Mouse (Mus musculus) limb, embryonic 14.5 days (tissue): Measurements from ENCODE around the gene Zfp865. TPM values are rescaled to one million over a fixed set of nuclear protein-coding genes. Genes with fewer than 3 reads are reported as not detected.

Experiments used
- ATAC-seq: fragments of 200-750 bp; cut with Nextera tagmentation; 2 replicates; pipeline ENCODE4 v1.8.0; 2017; ENCODE audit warnings: low read depth, moderate number of reproducible peaks, moderate TSS enrichment; ENCODE audit not compliant: low FRiP score
- DNase-seq: peaks from one replicate; pipeline ENCODE4 v3.0.0-alpha.2; 2015; ENCODE audit warnings: low spot score
- H3K27ac ChIP-seq: fragments of 300-500 bp; sonication (generic); replicated peaks from 2 replicates; pipeline ENCODE4 v1.5.1; 2014; ENCODE audit warnings: low read depth, mild to moderate bottlenecking, low read length, moderate library complexity, mixed read lengths
- H3K27me3 ChIP-seq: fragments of 300-500 bp; sonication (generic); 2 replicates; pipeline ENCODE4 v1.6.1; 2014; ENCODE audit warnings: low read length, mixed read lengths; ENCODE audit not compliant: control insufficient read depth, insufficient read depth
- H3K36me3 ChIP-seq: fragments of 300-500 bp; sonication (generic); 2 replicates; pipeline ENCODE4 v1.6.1; 2014; ENCODE audit warnings: mild to moderate bottlenecking, low read length, moderate library complexity, mixed read lengths; ENCODE audit not compliant: control insufficient read depth, insufficient read depth
- H3K4me1 ChIP-seq: fragments of 300-500 bp; sonication (generic); 2 replicates; pipeline ENCODE4 v1.6.1; 2014; ENCODE audit warnings: antibody characterized with exemption, low read length, mixed read lengths; ENCODE audit not compliant: control insufficient read depth, insufficient read depth
- H3K4me2 ChIP-seq: fragments of 300-500 bp; sonication (generic); replicated peaks from 2 replicates; pipeline ENCODE4 v1.6.1; 2014; ENCODE audit warnings: low read depth, mild to moderate bottlenecking, low read length, moderate library complexity; ENCODE audit not compliant: severe bottlenecking
- H3K4me3 ChIP-seq: fragments of 300-500 bp; sonication (generic); replicated peaks from 2 replicates; pipeline ENCODE4 v1.5.1; 2014; ENCODE audit warnings: low read length
- H3K9ac ChIP-seq: fragments of 300-500 bp; sonication (generic); 2 replicates; pipeline ENCODE4 v1.6.1; 2014; ENCODE audit warnings: mild to moderate bottlenecking, low read depth, low read length, moderate library complexity; ENCODE audit not compliant: severe bottlenecking
- H3K9me3 ChIP-seq: fragments of 300-500 bp; sonication (generic); 2 replicates; pipeline ENCODE4 v1.6.1; 2016; ENCODE audit warnings: low read length; ENCODE audit not compliant: control insufficient read depth
- POLR2A ChIP-seq: fragments of 200-500 bp; IDR thresholded peaks from 2 replicates; pipeline ENCODE4 v1.8.0; 2012; ENCODE audit warnings: inconsistent platforms, mild to moderate bottlenecking, moderate library complexity, borderline replicate concordance; ENCODE audit not compliant: insufficient read depth, insufficient read length; ENCODE audit errors: extremely low read depth
- WGBS: fragments of 180-500 bp; shearing (Covaris S2); extraction: QIAGEN DNeasy Blood & Tissue Kit; methylation state at CpG from one replicate; pipeline ENCODE4 v1.1.7; 2014; 5-methylcytosine and 5-hydroxymethylcytosine counted together
- polyA plus RNA-seq, 2 experiments: library from polyadenylated mRNA; depleted of rRNA in 1 of 2; stranded (reverse) in 1 of 2; unstranded in 1 of 2; fragments of >200 nt; fragmentation: Nextera tagmentation in 1 of 2; extraction: Ambion mirVana in 1 of 2; gene quantifications; 2 replicates each; pipeline versions ENCODE4 v1.2.1 to v1.2.3; 2012 to 2014

The Zfp865 gene
- polyA plus RNA-seq, 2 experiments, result 6.6 to 53.2 TPM

DNA sequence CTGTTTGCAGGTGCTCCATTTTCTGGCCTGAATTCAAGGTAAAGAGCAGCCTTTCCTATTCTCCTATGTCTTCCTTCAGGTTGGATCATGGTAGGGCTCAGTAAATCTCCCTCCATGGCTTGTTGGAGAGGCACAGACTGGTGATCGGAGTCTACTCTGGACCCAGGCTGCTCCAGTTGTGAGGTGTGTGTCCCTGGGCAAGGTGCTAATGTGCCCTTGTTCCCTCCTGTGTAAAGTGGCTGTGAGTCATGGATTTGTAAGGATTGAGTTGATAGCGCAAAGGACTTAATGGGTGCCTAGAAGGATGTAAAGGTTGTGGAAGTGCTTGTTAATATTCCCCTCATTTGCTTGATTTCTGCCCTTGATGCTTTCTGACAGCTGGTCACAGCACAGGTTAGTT is 61.8 kb downstream of the Zfp865 start:
- ATAC-seq, result no peak
- no peaks in the 10 kb centered on the region for H3K9me3 ChIP-seq
- no peak overlapping the region for H3K4me3 ChIP-seq
- no peak overlapping the region for H3K27ac ChIP-seq
- H3K4me1 ChIP-seq, result peaks cover 10% of the 10 kb centered on the region; the same call in 1 of the 2 replicates
- H3K27me3 ChIP-seq, result no peaks in the 10 kb centered on the region
- peaks cover 52% of the 10 kb centered on the region for H3K36me3 ChIP-seq
- WGBS, result 96% methylated on average over 2 of the region's 2 CpGs
- H3K4me2 ChIP-seq, result no peak overlapping the region; the same call in 1 of the 2 replicates
- no peak for DNase-seq
- H3K9ac ChIP-seq, result no peak overlapping the region; the same call in 1 of the 2 replicates
- no peak for TF ChIP-seq POLR2A

GRCm38 (mm10) chr7:5083325-5084105 is 63.3 kb downstream of the Zfp865 start:
- H3K4me2 ChIP-seq, result no peak overlapping the region
- WGBS, result 90% methylated on average over 18 of the region's 18 CpGs
- no peak overlapping the region for H3K27ac ChIP-seq
- H3K4me1 ChIP-seq, result peaks cover 10% of the 10 kb centered on the region; the same call in 1 of the 2 replicates
- TF ChIP-seq POLR2A, result no peak
- DNase-seq (no peak), ATAC-seq (no peak)
- H3K9ac ChIP-seq, result no peak overlapping the region
- peaks cover 42% of the 10 kb centered on the region for H3K36me3 ChIP-seq
- no peak overlapping the region for H3K4me3 ChIP-seq
- H3K9me3 ChIP-seq, result no peaks in the 10 kb centered on the region
- no peaks in the 10 kb centered on the region for H3K27me3 ChIP-seq

DNA sequence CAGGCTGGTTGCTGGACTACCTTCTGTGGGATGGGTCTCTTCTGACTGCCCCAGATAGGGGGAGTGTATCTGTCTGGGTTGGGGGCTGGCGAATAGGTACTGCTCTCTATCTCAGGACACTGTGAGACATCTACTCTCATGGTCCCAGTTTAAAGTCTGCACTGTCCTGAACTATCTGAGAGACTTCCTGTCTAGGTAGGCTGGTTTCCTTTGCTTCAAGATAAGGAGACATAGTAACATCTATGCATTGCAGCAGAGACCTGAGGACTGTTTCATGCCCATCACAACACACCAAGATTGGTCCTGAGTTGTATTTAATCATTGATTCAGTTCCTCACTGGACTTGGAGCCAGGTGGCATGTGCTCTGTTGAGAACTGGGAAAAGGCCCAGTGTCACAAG is 65.3 kb downstream of the Zfp865 start:
- no peaks in the 10 kb centered on the region for H3K9me3 ChIP-seq
- ATAC-seq, result no peak
- no peak overlapping the region for H3K9ac ChIP-seq
- no peak for TF ChIP-seq POLR2A
- 92% methylated on average over 1 of the region's 1 CpGs for WGBS
- H3K4me2 ChIP-seq, result no peak overlapping the region
- no peak overlapping the region for H3K27ac ChIP-seq
- no peaks in the 10 kb centered on the region for H3K27me3 ChIP-seq
- no peak for DNase-seq
- no peak overlapping the region for H3K4me3 ChIP-seq
- H3K4me1 ChIP-seq, result peaks cover 10% of the 10 kb centered on the region; the same call in 1 of the 2 replicates
- H3K36me3 ChIP-seq, result peaks cover 52% of the 10 kb centered on the region

Other genes with a start within 250 kb of the Zfp865 start
- gene Fam71e2, start 249.1 kb upstream of the Zfp865 start, polyA plus RNA-seq (2012; rRNA removed), result 0.03 TPM in 1 of 2 replicates, not detected in the other
- not detected in 2 replicates for gene Fam71e2, start 249.1 kb upstream of the Zfp865 start, polyA plus RNA-seq (2014; fragmentation: Nextera tagmentation; extraction: Ambion mirVana)
- gene Il11, start 237.5 kb upstream of the Zfp865 start, polyA plus RNA-seq (2012; rRNA removed), result 0.33 and 0.63 TPM in 2 replicates
- 0.22 TPM in 1 of 2 replicates, not detected in the other for gene Il11, start 237.5 kb upstream of the Zfp865 start, polyA plus RNA-seq (2014; fragmentation: Nextera tagmentation; extraction: Ambion mirVana)
- gene Tmem190, start 237.4 kb upstream of the Zfp865 start, polyA plus RNA-seq (2012; rRNA removed), result not detected in 2 replicates
- gene Tmem190, start 237.4 kb upstream of the Zfp865 start, polyA plus RNA-seq (2014; fragmentation: Nextera tagmentation; extraction: Ambion mirVana), result not detected in 2 replicates
- gene Tmem238, start 230.7 kb upstream of the Zfp865 start, polyA plus RNA-seq (2012; rRNA removed), result 10.1 and 15.2 TPM in 2 replicates
- gene Tmem238, start 230.7 kb upstream of the Zfp865 start, polyA plus RNA-seq (2014; fragmentation: Nextera tagmentation; extraction: Ambion mirVana), result 8.1 and 9.6 TPM in 2 replicates
- gene Rpl28, start 227.5 kb upstream of the Zfp865 start, polyA plus RNA-seq (2012; rRNA removed), result 486 and 665 TPM in 2 replicates
- gene Rpl28, start 227.5 kb upstream of the Zfp865 start, polyA plus RNA-seq (2014; fragmentation: Nextera tagmentation; extraction: Ambion mirVana), result 253 and 275 TPM in 2 replicates
- 515 and 618 TPM in 2 replicates for gene Ube2s, start 207.8 kb upstream of the Zfp865 start, polyA plus RNA-seq (2012; rRNA removed)
- 366 and 368 TPM in 2 replicates for gene Ube2s, start 207.8 kb upstream of the Zfp865 start, polyA plus RNA-seq (2014; fragmentation: Nextera tagmentation; extraction: Ambion mirVana)
- 4.2 and 5.1 TPM in 2 replicates for gene Shisa7, start 175.7 kb upstream of the Zfp865 start, polyA plus RNA-seq (2012; rRNA removed)
- gene Shisa7, start 175.7 kb upstream of the Zfp865 start, polyA plus RNA-seq (2014; fragmentation: Nextera tagmentation; extraction: Ambion mirVana), result 0.43 and 0.54 TPM in 2 replicates
- gene Isoc2b, start 150.1 kb upstream of the Zfp865 start, polyA plus RNA-seq (2012; rRNA removed), result 7.4 and 11.0 TPM in 2 replicates
- 9.7 and 9.9 TPM in 2 replicates for gene Isoc2b, start 150.1 kb upstream of the Zfp865 start, polyA plus RNA-seq (2014; fragmentation: Nextera tagmentation; extraction: Ambion mirVana)
- 13.6 and 16.7 TPM in 2 replicates for gene Isoc2a, start 143.2 kb upstream of the Zfp865 start, polyA plus RNA-seq (2012; rRNA removed)
- 1.1 and 1.3 TPM in 2 replicates for gene Isoc2a, start 143.2 kb upstream of the Zfp865 start, polyA plus RNA-seq (2014; fragmentation: Nextera tagmentation; extraction: Ambion mirVana)
- 0.15 and 0.22 TPM in 2 replicates for gene Gm36210, start 113.9 kb upstream of the Zfp865 start, polyA plus RNA-seq (2012; rRNA removed)
- not detected in 2 replicates for gene Gm36210, start 113.9 kb upstream of the Zfp865 start, polyA plus RNA-seq (2014; fragmentation: Nextera tagmentation; extraction: Ambion mirVana)
- gene Zfp628, start 105.2 kb upstream of the Zfp865 start, polyA plus RNA-seq (2012; rRNA removed), result 13.4 and 22.3 TPM in 2 replicates
- 4.0 and 4.6 TPM in 2 replicates for gene Zfp628, start 105.2 kb upstream of the Zfp865 start, polyA plus RNA-seq (2014; fragmentation: Nextera tagmentation; extraction: Ambion mirVana)
- gene Nat14, start 98.3 kb upstream of the Zfp865 start, polyA plus RNA-seq (2012; rRNA removed), result 7.6 and 10.0 TPM in 2 replicates
- 0.92 and 1.9 TPM in 2 replicates for gene Nat14, start 98.3 kb upstream of the Zfp865 start, polyA plus RNA-seq (2014; fragmentation: Nextera tagmentation; extraction: Ambion mirVana)
- gene Ssc5d, start 94.6 kb upstream of the Zfp865 start, polyA plus RNA-seq (2012; rRNA removed), result 38.1 and 48.4 TPM in 2 replicates
- 13.2 and 13.6 TPM in 2 replicates for gene Ssc5d, start 94.6 kb upstream of the Zfp865 start, polyA plus RNA-seq (2014; fragmentation: Nextera tagmentation; extraction: Ambion mirVana)
- gene Sbk2, start 56.0 kb upstream of the Zfp865 start, polyA plus RNA-seq (2012; rRNA removed), result 0.45 and 0.74 TPM in 2 replicates
- gene Sbk2, start 56.0 kb upstream of the Zfp865 start, polyA plus RNA-seq (2014; fragmentation: Nextera tagmentation; extraction: Ambion mirVana), result 0.37 and 1.1 TPM in 2 replicates
- gene Sbk3, start 49.2 kb upstream of the Zfp865 start, polyA plus RNA-seq (2012; rRNA removed), result 0.15 and 0.28 TPM in 2 replicates
- gene Sbk3, start 49.2 kb upstream of the Zfp865 start, polyA plus RNA-seq (2014; fragmentation: Nextera tagmentation; extraction: Ambion mirVana), result 0.06 and 0.12 TPM in 2 replicates
- gene Zfp579, start 24.2 kb upstream of the Zfp865 start, polyA plus RNA-seq (2012; rRNA removed), result 97.6 and 196 TPM in 2 replicates
- gene Zfp579, start 24.2 kb upstream of the Zfp865 start, polyA plus RNA-seq (2014; fragmentation: Nextera tagmentation; extraction: Ambion mirVana), result 30.3 and 39.0 TPM in 2 replicates
- 17.0 and 20.9 TPM in 2 replicates for gene Zfp524, start 6.0 kb upstream of the Zfp865 start, polyA plus RNA-seq (2012; rRNA removed)
- 12.1 and 16.7 TPM in 2 replicates for gene Zfp524, start 6.0 kb upstream of the Zfp865 start, polyA plus RNA-seq (2014; fragmentation: Nextera tagmentation; extraction: Ambion mirVana)
- gene Fiz1, start 5.7 kb upstream of the Zfp865 start, polyA plus RNA-seq (2012; rRNA removed), result 42.4 and 50.8 TPM in 2 replicates
- gene Fiz1, start 5.7 kb upstream of the Zfp865 start, polyA plus RNA-seq (2014; fragmentation: Nextera tagmentation; extraction: Ambion mirVana), result 37.5 and 42.0 TPM in 2 replicates
- not detected in 2 replicates for gene Gm44973, start 4.9 kb upstream of the Zfp865 start, polyA plus RNA-seq (2012; rRNA removed)
- gene Gm44973, start 4.9 kb upstream of the Zfp865 start, polyA plus RNA-seq (2014; fragmentation: Nextera tagmentation; extraction: Ambion mirVana), result 0.57 and 1.9 TPM in 2 replicates
- gene Ccdc106, start 177 bp downstream of the Zfp865 start, polyA plus RNA-seq (2012; rRNA removed), result 48.1 and 49.4 TPM in 2 replicates
- gene Ccdc106, start 177 bp downstream of the Zfp865 start, polyA plus RNA-seq (2014; fragmentation: Nextera tagmentation; extraction: Ambion mirVana), result 36.7 and 37.3 TPM in 2 replicates
- not detected in 2 replicates for gene 4632433K11Rik, start 13.7 kb downstream of the Zfp865 start, polyA plus RNA-seq (2012; rRNA removed)
- gene 4632433K11Rik, start 13.7 kb downstream of the Zfp865 start, polyA plus RNA-seq (2014; fragmentation: Nextera tagmentation; extraction: Ambion mirVana), result not detected in 2 replicates
- gene Zfp784, start 18.1 kb downstream of the Zfp865 start, polyA plus RNA-seq (2012; rRNA removed), result 6.5 and 6.8 TPM in 2 replicates
- 5.6 and 6.3 TPM in 2 replicates for gene Zfp784, start 18.1 kb downstream of the Zfp865 start, polyA plus RNA-seq (2014; fragmentation: Nextera tagmentation; extraction: Ambion mirVana)
- 49.7 and 70.4 TPM in 2 replicates for gene Zfp580, start 31.2 kb downstream of the Zfp865 start, polyA plus RNA-seq (2012; rRNA removed)
- gene Zfp580, start 31.2 kb downstream of the Zfp865 start, polyA plus RNA-seq (2014; fragmentation: Nextera tagmentation; extraction: Ambion mirVana), result 47.5 and 57.7 TPM in 2 replicates
- 431 and 479 TPM in 2 replicates for gene U2af2, start 41.8 kb downstream of the Zfp865 start, polyA plus RNA-seq (2012; rRNA removed)
- 123 and 128 TPM in 2 replicates for gene U2af2, start 41.8 kb downstream of the Zfp865 start, polyA plus RNA-seq (2014; fragmentation: Nextera tagmentation; extraction: Ambion mirVana)
- 119 and 144 TPM in 2 replicates for gene Epn1, start 59.9 kb downstream of the Zfp865 start, polyA plus RNA-seq (2012; rRNA removed)
- 69.1 and 76.2 TPM in 2 replicates for gene Epn1, start 59.9 kb downstream of the Zfp865 start, polyA plus RNA-seq (2014; fragmentation: Nextera tagmentation; extraction: Ambion mirVana)
- not detected in 2 replicates for gene Rfpl4, start 96.6 kb downstream of the Zfp865 start, polyA plus RNA-seq (2012; rRNA removed)
- not detected in 2 replicates for gene Rfpl4, start 96.6 kb downstream of the Zfp865 start, polyA plus RNA-seq (2014; fragmentation: Nextera tagmentation; extraction: Ambion mirVana)
- gene Rasl2-9, start 105.6 kb downstream of the Zfp865 start, polyA plus RNA-seq (2012; rRNA removed), result 0.20 and 0.34 TPM in 2 replicates
- 0.43 and 0.55 TPM in 2 replicates for gene Rasl2-9, start 105.6 kb downstream of the Zfp865 start, polyA plus RNA-seq (2014; fragmentation: Nextera tagmentation; extraction: Ambion mirVana)
- gene Vmn1r55, start 129.3 kb downstream of the Zfp865 start, polyA plus RNA-seq (2012; rRNA removed), result not detected in 2 replicates
- not detected in 2 replicates for gene Vmn1r55, start 129.3 kb downstream of the Zfp865 start, polyA plus RNA-seq (2014; fragmentation: Nextera tagmentation; extraction: Ambion mirVana)
- gene Vmn1r56, start 176.4 kb downstream of the Zfp865 start, polyA plus RNA-seq (2012; rRNA removed), result not detected in 2 replicates
- gene Vmn1r56, start 176.4 kb downstream of the Zfp865 start, polyA plus RNA-seq (2014; fragmentation: Nextera tagmentation; extraction: Ambion mirVana), result not detected in 2 replicates
- not detected in 2 replicates for gene Vmn1r57, start 198.1 kb downstream of the Zfp865 start, polyA plus RNA-seq (2012; rRNA removed)
- gene Vmn1r57, start 198.1 kb downstream of the Zfp865 start, polyA plus RNA-seq (2014; fragmentation: Nextera tagmentation; extraction: Ambion mirVana), result not detected in 2 replicates